Mouse (Mus musculus) intestine, postnatal 0 days (tissue): ENCODE results near the gene Olfr56. TPM values are rescaled to one million over a fixed set of nuclear protein-coding genes. Genes with fewer than 3 reads are reported as not detected.

Experiments
- ATAC-seq: fragments of 200-750 bp; cut with Nextera tagmentation; 2 replicates; pipeline ENCODE4 v1.8.0; 2017; ENCODE audit warnings: mild to moderate bottlenecking, moderate TSS enrichment, moderate library complexity
- H3K27ac ChIP-seq: fragments of 300-500 bp; sonication (generic); 2 replicates; pipeline ENCODE4 v1.5.1; 2014; ENCODE audit warnings: mild to moderate bottlenecking, low read depth, low read length, moderate library complexity
- H3K27me3 ChIP-seq: fragments of 300-500 bp; sonication (generic); replicated peaks from 2 replicates; pipeline ENCODE4 v1.6.1; 2014; ENCODE audit warnings: low read length, mixed read lengths; ENCODE audit not compliant: control insufficient read depth, insufficient read depth
- H3K36me3 ChIP-seq: fragments of 300-500 bp; sonication (generic); 2 replicates; pipeline ENCODE4 v1.6.1; 2014; ENCODE audit warnings: mild to moderate bottlenecking, moderate library complexity; ENCODE audit not compliant: control insufficient read depth, insufficient read depth
- H3K4me1 ChIP-seq: fragments of 300-500 bp; sonication (generic); replicated peaks from 2 replicates; pipeline ENCODE4 v1.6.1; 2014; ENCODE audit warnings: antibody characterized with exemption, low read length, mixed read lengths; ENCODE audit not compliant: control insufficient read depth, insufficient read depth
- H3K4me2 ChIP-seq: fragments of 300-500 bp; sonication (generic); replicated peaks from 2 replicates; pipeline ENCODE4 v1.6.1; 2014; ENCODE audit warnings: low read depth, mild to moderate bottlenecking, moderate library complexity
- H3K4me3 ChIP-seq: fragments of 300-500 bp; sonication (generic); 2 replicates; pipeline ENCODE4 v1.5.1; 2014; ENCODE audit warnings: low read depth, low read length
- H3K9ac ChIP-seq: fragments of 300-500 bp; sonication (generic); 2 replicates; pipeline ENCODE4 v1.6.1; 2014; ENCODE audit warnings: mild to moderate bottlenecking, low read depth, low read length
- H3K9me3 ChIP-seq: fragments of 300-500 bp; sonication (generic); 2 replicates; pipeline ENCODE4 v1.6.1; 2016; ENCODE audit warnings: mixed run types; ENCODE audit not compliant: control insufficient read depth
- CTCF ChIP-seq: sonication (generic); IDR thresholded peaks from 2 replicates; pipeline ENCODE4 v1.5.1; 2016; ENCODE audit warnings: low read depth, mild to moderate bottlenecking, control low read depth, antibody characterized with exemption, moderate library complexity
- WGBS: fragments of 180-500 bp; shearing (Covaris S2); extraction: QIAGEN DNeasy Blood & Tissue Kit; methylation state at CpG from one replicate; pipeline ENCODE4 v1.1.7; 2014; 5-methylcytosine and 5-hydroxymethylcytosine counted together
- polyA plus RNA-seq: library from polyadenylated mRNA; unstranded; fragments of >200 nt; fragmentation: Nextera tagmentation; extraction: Ambion mirVana; gene quantifications from 2 replicates; pipeline ENCODE4 v1.2.1, GENCODE M21; 2015

The Olfr56 gene
- polyA plus RNA-seq, 1 experiment from 2014 or later, result 0.30 TPM

GRCm38 (mm10) chr11:49103047-49103693, 124.5 kb downstream of the Olfr56 start:
- 9% methylated on average over 8 of the region's 8 CpGs for WGBS
- H3K27ac ChIP-seq, result no peak overlapping the region

DNA sequence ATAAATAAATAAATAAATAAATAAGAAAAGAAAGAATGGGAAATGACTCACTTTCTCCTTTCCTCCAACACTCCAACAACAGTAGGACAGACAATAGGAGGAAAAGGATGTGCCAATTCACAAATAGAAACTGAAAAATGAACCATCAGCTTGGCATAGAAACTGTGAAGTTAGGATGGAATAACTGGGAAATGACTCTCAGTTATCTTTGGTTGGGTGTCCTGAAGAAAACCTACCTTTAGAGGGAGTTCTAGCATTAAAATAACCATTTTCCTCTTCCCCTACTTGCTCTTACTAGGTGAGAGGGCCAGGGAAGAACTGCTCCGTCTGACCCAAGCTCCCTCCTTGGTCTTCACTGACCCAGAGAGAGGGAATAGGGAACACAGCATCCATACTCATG, 127.1 kb downstream of the Olfr56 start:
- no peaks in the 10 kb centered on the region for H3K36me3 ChIP-seq
- H3K27me3 ChIP-seq, result no peaks in the 10 kb centered on the region
- 0 out of 2 replicates have a peak, but pooled peaks cover 3% of the 10 kb centered on the region for H3K4me1 ChIP-seq
- H3K4me2 ChIP-seq, result no peak overlapping the region
- H3K9ac ChIP-seq, result no peak overlapping the region
- no peak overlapping the region for H3K4me3 ChIP-seq
- TF ChIP-seq CTCF, result no peak
- ATAC-seq, result no peak
- H3K27ac ChIP-seq, result no peak overlapping the region
- WGBS, result 73% methylated on average over 1 of the region's 1 CpGs
- H3K9me3 ChIP-seq, result no peaks in the 10 kb centered on the region

More at GRCm38 (mm10) chr11:49103047-49103693, 124.5 kb downstream of the Olfr56 start:
- Histone ChIP-seq H3K27me3 (no peaks in the 10 kb centered on the region), H3K4me3 (no peak overlapping the region), H3K9ac (no peak overlapping the region), H3K4me1 (0 out of 2 replicates have a peak, but pooled peaks cover 3% of the 10 kb centered on the region), H3K9me3 (no peaks in the 10 kb centered on the region), H3K4me2 (no peak overlapping the region), H3K36me3 (no peaks in the 10 kb centered on the region)
- peak; percentile 97 for TF ChIP-seq CTCF
- ATAC-seq, result peak; percentile 56; the same call in 1 of the 2 replicates

DNA sequence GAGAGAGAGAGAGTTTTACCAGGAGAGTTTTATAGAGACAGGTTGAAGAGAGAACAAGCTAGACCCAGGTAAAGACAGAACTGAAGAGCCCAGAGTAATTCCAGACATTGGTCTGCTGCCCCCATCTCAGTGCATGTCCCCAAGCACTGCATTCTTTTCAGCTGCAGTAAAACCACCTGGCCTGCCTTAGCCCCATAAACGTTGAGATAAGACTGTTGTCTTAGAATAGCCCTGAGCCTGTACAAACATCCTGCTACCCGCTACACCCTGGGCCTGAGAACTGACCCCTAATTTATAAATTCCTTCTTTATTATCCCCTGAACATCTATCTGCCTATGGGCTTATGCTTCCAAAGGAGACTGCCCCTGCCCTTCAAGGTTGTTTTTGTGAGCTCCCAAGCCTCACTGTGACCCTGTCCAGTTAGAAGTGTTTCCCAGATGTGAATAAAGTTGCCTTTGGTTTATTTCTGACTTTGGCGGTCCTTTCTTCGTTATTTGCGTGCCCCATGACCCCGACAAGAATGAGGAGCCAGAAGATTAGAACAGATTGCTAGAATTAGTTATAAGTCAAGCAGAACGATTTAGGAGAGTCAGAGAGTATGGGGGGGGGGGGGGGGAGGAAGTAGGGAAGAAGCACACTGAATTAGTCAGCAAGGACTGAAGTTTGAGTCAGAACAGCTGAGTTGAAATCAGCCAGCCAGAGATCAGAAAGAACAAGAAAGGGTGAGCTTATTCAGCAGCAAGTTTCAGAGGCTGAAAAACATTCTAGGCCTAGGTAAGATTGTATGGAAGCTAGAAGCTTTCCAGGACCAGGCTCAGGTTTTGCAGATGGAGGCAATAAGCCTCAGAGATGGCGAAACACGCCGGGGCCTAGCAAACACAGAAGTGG, 129.2 kb downstream of the Olfr56 start:
- Histone ChIP-seq H3K36me3 (no peaks in the 10 kb centered on the region), H3K4me1 (0 out of 2 replicates have a peak, but pooled peaks cover 2% of the 10 kb centered on the region), H3K9ac (no peak overlapping the region), H3K4me3 (no peak overlapping the region), H3K27me3 (no peaks in the 10 kb centered on the region), H3K27ac (no peak overlapping the region), H3K9me3 (no peaks in the 10 kb centered on the region), H3K4me2 (no peak overlapping the region)
- ATAC-seq, result no peak
- 43% methylated on average over 10 of the region's 10 CpGs for WGBS
- no peak for TF ChIP-seq CTCF

GRCm38 (mm10) chr11:49108833-49109232, 130.1 kb downstream of the Olfr56 start:
- Histone ChIP-seq H3K27me3 (no peaks in the 10 kb centered on the region), H3K9ac (no peak overlapping the region), H3K36me3 (no peaks in the 10 kb centered on the region), H3K4me3 (no peak overlapping the region), H3K4me2 (no peak overlapping the region), H3K4me1 (no peaks in the 10 kb centered on the region), H3K27ac (no peak overlapping the region), H3K9me3 (no peaks in the 10 kb centered on the region)
- TF ChIP-seq CTCF, result peak; percentile 75
- 55% methylated on average over 1 of the region's 1 CpGs for WGBS
- no peak for ATAC-seq

DNA sequence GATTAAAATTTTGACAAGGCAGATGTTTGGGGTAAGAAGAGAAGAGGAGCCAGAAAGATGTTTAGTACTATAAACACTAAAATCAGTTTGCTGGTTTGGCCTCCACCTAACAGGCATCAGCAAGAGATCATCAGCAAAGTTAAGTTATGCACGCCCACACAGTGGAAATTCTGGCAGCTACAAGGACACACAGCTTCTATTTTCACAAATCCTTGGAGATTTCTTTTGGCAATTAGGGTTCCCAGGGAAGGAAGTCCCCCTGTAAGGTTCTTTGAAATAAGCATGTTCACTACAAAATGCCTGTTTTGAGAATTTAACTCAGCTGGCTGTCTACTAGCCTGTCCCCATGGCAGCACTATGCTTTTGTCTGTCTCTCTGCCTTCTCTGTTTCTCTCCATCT, 132.3 kb downstream of the Olfr56 start:
- no peak for ATAC-seq
- H3K27ac ChIP-seq, result no peak overlapping the region
- no peak overlapping the region for H3K4me2 ChIP-seq
- H3K27me3 ChIP-seq, result no peaks in the 10 kb centered on the region
- no peak for TF ChIP-seq CTCF
- H3K4me3 ChIP-seq, result no peak overlapping the region
- H3K9me3 ChIP-seq, result no peaks in the 10 kb centered on the region
- H3K9ac ChIP-seq, result no peak overlapping the region
- 81% methylated on average over 1 of the region's 1 CpGs for WGBS
- H3K4me1 ChIP-seq, result no peaks in the 10 kb centered on the region
- no peaks in the 10 kb centered on the region for H3K36me3 ChIP-seq

- Histone ChIP-seq H3K4me3 (no peak overlapping the region), H3K9me3 (no peaks in the 10 kb centered on the region), H3K4me1 (no peaks in the 10 kb centered on the region), H3K9ac (no peak overlapping the region), H3K4me2 (no peak overlapping the region), H3K27me3 (no peaks in the 10 kb centered on the region), H3K27ac (no peak overlapping the region), H3K36me3 (no peaks in the 10 kb centered on the region)
- no peak for TF ChIP-seq CTCF
- 61% methylated on average over 6 of the region's 6 CpGs for WGBS
- peak; percentile 25; the same call in 1 of the 2 replicates for ATAC-seq
Measured at GRCm38 (mm10) chr11:49112624-49113219, 134.0 kb downstream of the Olfr56 start.
